ENCODE assay signal across 17 mouse cellular contexts in genomic region chr2:110181666-110182065, GRCm38 (mm10).
"Had no signal": no experiment of that assay in that cellular context is flagged by ENCODE, and none has a peak within 500 bp of the region (broad histone marks: within the 10 kb centered on the region; RNA-seq: fewer than 3 reads in every experiment).

No protein-coding gene starts in this region.

- H3K4me3 ChIP-seq: limb, embryonic 12.5 days; liver, embryonic 13.5 days; lung, embryonic 15.5 days; megakaryocyte, embryonic 14.5 days; midbrain, embryonic 15.5 days; neural tube, embryonic 12.5 days had no signal

- H3K9me3 ChIP-seq: limb, embryonic 12.5 days; liver, embryonic 13.5 days; lung, embryonic 15.5 days; midbrain, embryonic 15.5 days; neural tube, embryonic 12.5 days had no signal

- DNase-seq: layer of hippocampus, adult 9-11 months; liver; liver, embryonic 13.5 days; liver, postnatal 0 days; lung, postnatal 14 days; right cerebral cortex, postnatal 4 days; spleen, adult 18-20 months; thymus, adult 18-20 months; thymus, postnatal 25 days had no signal

- ATAC-seq: intestine, embryonic 16.5 days; liver, postnatal 0 days had no signal

- H3K36me3 ChIP-seq: limb, embryonic 12.5 days; liver, embryonic 13.5 days; lung, embryonic 15.5 days; midbrain, embryonic 15.5 days; neural tube, embryonic 12.5 days had no signal

- H3K4me1 ChIP-seq: liver, embryonic 13.5 days had no signal

- H3K4me2 ChIP-seq: limb, embryonic 12.5 days; liver, embryonic 13.5 days; lung, embryonic 15.5 days; midbrain, embryonic 11.5 days; midbrain, embryonic 15.5 days; neural tube, embryonic 12.5 days had no signal

- H3K27ac ChIP-seq: limb, embryonic 12.5 days; liver, embryonic 13.5 days; lung, embryonic 15.5 days; macrophage; midbrain, embryonic 15.5 days; neural tube, embryonic 12.5 days had no signal

- H3K9ac ChIP-seq: limb, embryonic 12.5 days; liver, embryonic 13.5 days; liver, postnatal 0 days; lung, embryonic 15.5 days; midbrain, embryonic 15.5 days; neural tube, embryonic 12.5 days had no signal

- H3K27me3 ChIP-seq: liver, embryonic 13.5 days; megakaryocyte, embryonic 14.5 days; midbrain, embryonic 15.5 days; neural tube, embryonic 12.5 days had no signal
